Mouse (Mus musculus) lung, embryonic 15.5 days (tissue): ENCODE results near the gene Mafk. TPM values are rescaled to one million over a fixed set of nuclear protein-coding genes. Genes with fewer than 3 reads are reported as not detected.

ENCODE experiments used
- ATAC-seq: fragments of 200-750 bp; cut with Nextera tagmentation; 2 replicates; pipeline ENCODE4 v1.8.0; 2017; ENCODE audit warnings: moderate number of reproducible peaks, borderline replicate concordance; ENCODE audit not compliant: low FRiP score, low TSS enrichment; ENCODE audit errors: extremely low read depth
- H3K27ac ChIP-seq: fragments of 300-500 bp; sonication (generic); 2 replicates; pipeline ENCODE4 v1.5.1; 2015; ENCODE audit warnings: moderate library complexity, mild to moderate bottlenecking, inconsistent platforms
- H3K27me3 ChIP-seq: fragments of 300-500 bp; sonication (generic); 2 replicates; pipeline ENCODE4 v1.6.1; 2015; ENCODE audit warnings: inconsistent platforms
- H3K36me3 ChIP-seq: fragments of 300-500 bp; sonication (generic); 2 replicates; pipeline ENCODE4 v1.6.1; 2015; ENCODE audit warnings: inconsistent platforms
- H3K4me1 ChIP-seq: fragments of 300-500 bp; sonication (generic); 2 replicates; pipeline ENCODE4 v1.6.1; 2015; ENCODE audit warnings: inconsistent platforms
- H3K4me2 ChIP-seq: fragments of 300-500 bp; sonication (generic); 2 replicates; pipeline ENCODE4 v1.6.1; 2015; ENCODE audit warnings: inconsistent platforms, mild to moderate bottlenecking, moderate library complexity
- H3K4me3 ChIP-seq: fragments of 300-500 bp; sonication (generic); 2 replicates; pipeline ENCODE4 v1.5.1; 2015; ENCODE audit warnings: mild to moderate bottlenecking, inconsistent platforms
- H3K9ac ChIP-seq: fragments of 300-500 bp; sonication (generic); 2 replicates; pipeline ENCODE4 v1.6.1; 2015; ENCODE audit warnings: inconsistent platforms
- H3K9me3 ChIP-seq: fragments of 300-500 bp; sonication (generic); 2 replicates; pipeline ENCODE4 v1.6.1; 2016; ENCODE audit warnings: inconsistent platforms
- WGBS: fragments of 180-500 bp; shearing (Covaris S2); methylation state at CpG from one replicate; pipeline ENCODE4 v1.1.7; 2015; 5-methylcytosine and 5-hydroxymethylcytosine counted together
- polyA plus RNA-seq: library from polyadenylated mRNA; unstranded; fragments of >200 nt; fragmentation: Nextera tagmentation; extraction: Ambion mirVana; gene quantifications from 2 replicates; pipeline ENCODE4 v1.2.1, GENCODE M21; 2015

Gene Mafk
- polyA plus RNA-seq, 1 experiment from 2014 or later, result 15.3 TPM

GRCm38 (mm10) chr5:139797473-139798167 lies 6.3 kb downstream of the Mafk start:
- peak overlapping the region; percentile 15; the same call in 1 of the 2 replicates for H3K9ac ChIP-seq
- H3K9me3 ChIP-seq, result no peaks in the 10 kb centered on the region
- no peaks in the 10 kb centered on the region for H3K27me3 ChIP-seq
- H3K27ac ChIP-seq, result peak overlapping the region; percentile 89
- peak overlapping the region; percentile 8; the same call in 1 of the 2 replicates for H3K4me3 ChIP-seq
- H3K4me2 ChIP-seq, result peak overlapping the region; percentile 46
- H3K36me3 ChIP-seq, result peaks cover 21% of the 10 kb centered on the region
- H3K4me1 ChIP-seq, result peaks cover 65% of the 10 kb centered on the region
- WGBS, result 20% methylated on average over 11 of the region's 11 CpGs
- peak; percentile 69 for ATAC-seq

- 39% methylated on average over 11 of the region's 12 CpGs for WGBS
- Histone ChIP-seq H3K27me3 (no peaks in the 10 kb centered on the region), H3K4me1 (peaks cover 59% of the 10 kb centered on the region), H3K4me3 (0 out of 2 replicates have a peak overlapping the region, but pooled peaks have one; percentile 8), H3K4me2 (peak overlapping the region; percentile 46), H3K9me3 (no peaks in the 10 kb centered on the region), H3K9ac (peak overlapping the region; percentile 15; the same call in 1 of the 2 replicates), H3K27ac (peak overlapping the region; percentile 89), H3K36me3 (peaks cover 21% of the 10 kb centered on the region)
- ATAC-seq, result no peak; the same call in 1 of the 2 replicates
These were observed 7.0 kb downstream of the Mafk start for GRCm38 (mm10) chr5:139798168-139798900.

DNA sequence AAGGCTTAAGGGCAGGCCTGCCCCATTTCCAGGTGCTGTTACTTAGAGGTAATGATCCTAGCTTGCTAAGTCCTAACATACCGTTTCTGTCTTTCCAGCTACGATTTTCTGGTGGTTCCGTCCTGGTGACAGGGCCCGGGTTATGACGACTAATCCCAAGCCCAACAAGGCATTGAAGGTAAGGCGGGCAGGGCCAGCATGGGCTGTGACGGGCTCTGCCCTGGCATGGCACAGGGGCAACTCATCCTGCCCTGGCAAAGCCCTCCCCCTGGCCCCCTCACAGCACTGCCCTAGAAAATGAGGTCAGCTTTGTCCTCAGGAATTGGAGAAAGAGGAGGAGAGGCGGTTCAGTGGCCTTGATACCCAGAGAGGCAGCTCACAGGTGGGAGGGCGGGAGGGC lies 7.7 kb downstream of the Mafk start:
- ATAC-seq, result no peak
- H3K27ac ChIP-seq, result no peak overlapping the region
- no peaks in the 10 kb centered on the region for H3K9me3 ChIP-seq
- H3K27me3 ChIP-seq, result no peaks in the 10 kb centered on the region
- peaks cover 21% of the 10 kb centered on the region for H3K36me3 ChIP-seq
- WGBS, result 91% methylated on average over 9 of the region's 9 CpGs
- H3K4me2 ChIP-seq, result no peak overlapping the region
- H3K4me1 ChIP-seq, result peaks cover 59% of the 10 kb centered on the region
- no peak overlapping the region for H3K9ac ChIP-seq
- H3K4me3 ChIP-seq, result no peak overlapping the region

- H3K4me2 ChIP-seq, result no peak overlapping the region
- no peaks in the 10 kb centered on the region for H3K9me3 ChIP-seq
- no peak for ATAC-seq
- H3K27ac ChIP-seq, result no peak overlapping the region
- WGBS, result 89% methylated on average over 33 of the region's 33 CpGs
- no peaks in the 10 kb centered on the region for H3K27me3 ChIP-seq
- H3K9ac ChIP-seq, result no peak overlapping the region
- no peak overlapping the region for H3K4me3 ChIP-seq
- peaks cover 55% of the 10 kb centered on the region for H3K4me1 ChIP-seq
- peaks cover 21% of the 10 kb centered on the region for H3K36me3 ChIP-seq
These were observed 8.7 kb downstream of the Mafk start for GRCm38 (mm10) chr5:139799801-139800590.

- no peak for ATAC-seq
- H3K9ac ChIP-seq, result no peak overlapping the region
- H3K4me1 ChIP-seq, result peaks cover 43% of the 10 kb centered on the region
- no peaks in the 10 kb centered on the region for H3K9me3 ChIP-seq
- WGBS, result 87% methylated on average over 8 of the region's 8 CpGs
- H3K27ac ChIP-seq, result no peak overlapping the region
- H3K36me3 ChIP-seq, result peaks cover 21% of the 10 kb centered on the region
- no peak overlapping the region for H3K4me2 ChIP-seq
- no peak overlapping the region for H3K4me3 ChIP-seq
- H3K27me3 ChIP-seq, result no peaks in the 10 kb centered on the region
These were observed 9.9 kb downstream of the Mafk start for GRCm38 (mm10) chr5:139801231-139801630.

DNA sequence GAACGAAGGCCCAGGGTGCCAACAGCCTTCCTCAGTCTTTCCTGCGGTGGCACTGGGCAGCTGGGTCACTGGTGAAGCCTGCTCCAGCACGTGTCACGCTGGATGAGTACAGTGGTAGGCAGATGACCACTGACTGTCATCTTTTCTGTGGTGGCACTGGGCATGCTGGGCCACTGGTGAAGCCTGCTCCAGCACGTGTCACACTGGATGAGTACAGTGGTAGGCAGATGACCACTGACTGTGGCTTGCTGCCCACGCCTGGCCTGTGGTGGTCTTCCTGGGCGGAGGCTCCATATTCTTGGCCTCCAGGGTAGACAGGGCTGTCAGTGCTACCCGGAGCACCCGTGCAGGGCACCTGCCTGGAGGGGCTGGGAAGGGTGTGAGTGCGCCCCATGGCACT lies 10.6 kb downstream of the Mafk start:
- H3K9ac ChIP-seq, result no peak overlapping the region
- H3K4me1 ChIP-seq, result peaks cover 37% of the 10 kb centered on the region
- H3K27ac ChIP-seq, result no peak overlapping the region
- no peak overlapping the region for H3K4me3 ChIP-seq
- H3K9me3 ChIP-seq, result no peaks in the 10 kb centered on the region
- H3K4me2 ChIP-seq, result no peak overlapping the region
- H3K27me3 ChIP-seq, result no peaks in the 10 kb centered on the region
- 93% methylated on average over 10 of the region's 10 CpGs for WGBS
- ATAC-seq, result no peak
- H3K36me3 ChIP-seq, result peaks cover 21% of the 10 kb centered on the region

GRCm38 (mm10) chr5:139803165-139803564 lies 11.9 kb downstream of the Mafk start:
- Histone ChIP-seq H3K27ac (0 out of 2 replicates have a peak overlapping the region, but pooled peaks have one; percentile 11), H3K4me3 (no peak overlapping the region)

GRCm38 (mm10) chr5:139803601-139804102 lies 12.3 kb downstream of the Mafk start:
- peak overlapping the region; percentile 2; the same call in 1 of the 2 replicates for H3K4me2 ChIP-seq
- H3K36me3 ChIP-seq, result peaks cover 21% of the 10 kb centered on the region
- peaks cover 19% of the 10 kb centered on the region for H3K4me1 ChIP-seq
- no peaks in the 10 kb centered on the region for H3K27me3 ChIP-seq
- no peaks in the 10 kb centered on the region for H3K9me3 ChIP-seq
- peak overlapping the region; percentile 51 for H3K27ac ChIP-seq
- ATAC-seq, result peak; percentile 73
- no peak overlapping the region for H3K9ac ChIP-seq
- 8% methylated on average over 12 of the region's 12 CpGs for WGBS
- H3K4me3 ChIP-seq, result no peak overlapping the region

More at GRCm38 (mm10) chr5:139803165-139803564, 11.9 kb downstream of the Mafk start:
- Histone ChIP-seq H3K9me3 (no peaks in the 10 kb centered on the region), H3K36me3 (peaks cover 21% of the 10 kb centered on the region), H3K4me2 (no peak overlapping the region), H3K4me1 (peaks cover 24% of the 10 kb centered on the region), H3K27me3 (no peaks in the 10 kb centered on the region), H3K9ac (no peak overlapping the region)
- no peak for ATAC-seq
- 75% methylated on average over 8 of the region's 8 CpGs for WGBS

DNA sequence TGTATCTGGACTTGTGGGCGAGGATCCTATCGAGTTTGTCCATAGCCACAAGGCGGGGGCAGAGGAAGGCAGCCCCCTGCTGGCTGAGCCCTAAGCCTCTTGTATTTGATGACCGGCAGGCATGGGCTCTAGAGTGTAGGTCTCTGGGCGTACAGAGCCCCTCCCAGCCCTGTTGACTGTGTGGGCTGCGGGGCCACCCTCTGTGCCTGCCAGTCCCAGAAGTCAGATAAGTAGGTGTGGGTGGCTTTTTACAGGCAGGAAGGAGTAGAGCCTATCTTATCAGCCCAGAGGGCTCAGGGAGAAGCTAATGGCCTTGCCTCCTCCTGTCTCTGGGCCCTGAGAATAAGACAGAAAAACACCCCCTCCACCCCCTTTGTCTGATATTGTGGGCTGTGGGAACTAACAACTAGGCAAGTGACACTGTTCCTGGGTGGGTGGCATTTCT lies 12.8 kb downstream of the Mafk start:
- H3K27me3 ChIP-seq, result no peaks in the 10 kb centered on the region
- peak overlapping the region; percentile 51 for H3K27ac ChIP-seq
- H3K4me2 ChIP-seq, result peak overlapping the region; percentile 2; the same call in 1 of the 2 replicates
- peak; percentile 71 for ATAC-seq
- H3K4me1 ChIP-seq, result peaks cover 14% of the 10 kb centered on the region
- H3K4me3 ChIP-seq, result no peak overlapping the region
- no peaks in the 10 kb centered on the region for H3K9me3 ChIP-seq
- peaks cover 21% of the 10 kb centered on the region for H3K36me3 ChIP-seq
- H3K9ac ChIP-seq, result no peak overlapping the region
- 5% methylated on average over 6 of the region's 6 CpGs for WGBS

DNA sequence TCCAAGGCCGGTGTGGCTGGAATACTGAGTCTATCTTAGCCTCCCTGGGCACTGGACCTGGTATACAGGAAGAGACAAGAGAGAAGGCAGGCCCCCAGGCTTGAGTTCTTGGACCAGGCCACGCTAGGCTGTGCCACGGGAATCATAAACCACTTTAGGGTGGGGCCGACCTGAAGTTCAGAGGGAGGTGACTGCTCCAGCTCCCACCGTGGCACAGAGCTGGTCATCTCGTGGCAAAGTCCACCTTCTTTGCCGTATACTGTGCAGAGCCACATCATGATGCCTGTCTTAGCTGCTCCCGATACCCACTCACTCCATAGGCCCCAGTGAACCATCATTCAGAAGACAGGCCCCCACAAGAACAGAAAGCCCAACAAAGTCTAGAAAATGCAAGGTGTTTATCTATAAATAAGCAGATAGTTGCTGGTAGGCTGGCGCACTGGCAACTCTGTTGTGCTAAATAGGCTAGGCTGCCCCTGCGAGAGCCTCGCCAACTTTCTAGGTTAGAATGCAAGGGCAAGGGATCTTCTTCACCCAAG lies 13.3 kb downstream of the Mafk start:
- 79% methylated on average over 11 of the region's 11 CpGs for whole genome bisulfite sequencing
- Histone ChIP-seq H3K27me3 (no peaks in the 10 kb centered on the region), H3K4me1 (peaks cover 14% of the 10 kb centered on the region), H3K4me3 (no peak overlapping the region), H3K27ac (peak overlapping the region; percentile 51; the same call in 1 of the 2 replicates), H3K4me2 (no peak overlapping the region), H3K9ac (no peak overlapping the region), H3K9me3 (no peaks in the 10 kb centered on the region), H3K36me3 (peaks cover 18% of the 10 kb centered on the region)
- no peak for ATAC-seq

DNA sequence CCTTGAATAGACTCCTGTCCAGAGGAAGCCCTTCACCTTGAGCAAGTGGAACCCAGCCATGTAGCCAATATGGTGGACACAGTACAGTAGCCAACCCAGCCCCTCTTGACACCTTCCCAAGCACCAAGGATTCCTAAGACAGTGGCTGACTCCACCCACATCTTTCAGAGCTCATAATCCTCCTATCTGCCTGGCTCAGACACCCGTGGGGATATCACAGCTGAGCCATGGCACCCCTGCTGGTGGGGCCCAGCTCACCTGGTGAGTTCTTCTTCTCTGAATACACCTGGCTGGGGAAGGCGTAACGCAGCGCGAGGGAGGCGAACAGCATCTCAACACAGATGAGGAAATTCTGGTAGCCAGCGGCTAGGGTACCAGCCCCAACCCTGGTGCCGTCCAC lies 14.6 kb downstream of the Mafk start:
- no peak for ATAC-seq
- no peak overlapping the region for H3K27ac ChIP-seq
- H3K27me3 ChIP-seq, result no peaks in the 10 kb centered on the region
- H3K9me3 ChIP-seq, result no peaks in the 10 kb centered on the region
- H3K4me3 ChIP-seq, result no peak overlapping the region
- peaks cover 6% of the 10 kb centered on the region for H3K36me3 ChIP-seq
- WGBS, result 88% methylated on average over 8 of the region's 8 CpGs
- H3K4me1 ChIP-seq, result peaks cover 14% of the 10 kb centered on the region
- H3K4me2 ChIP-seq, result no peak overlapping the region
- H3K9ac ChIP-seq, result no peak overlapping the region
